In the genomic region with DNA sequence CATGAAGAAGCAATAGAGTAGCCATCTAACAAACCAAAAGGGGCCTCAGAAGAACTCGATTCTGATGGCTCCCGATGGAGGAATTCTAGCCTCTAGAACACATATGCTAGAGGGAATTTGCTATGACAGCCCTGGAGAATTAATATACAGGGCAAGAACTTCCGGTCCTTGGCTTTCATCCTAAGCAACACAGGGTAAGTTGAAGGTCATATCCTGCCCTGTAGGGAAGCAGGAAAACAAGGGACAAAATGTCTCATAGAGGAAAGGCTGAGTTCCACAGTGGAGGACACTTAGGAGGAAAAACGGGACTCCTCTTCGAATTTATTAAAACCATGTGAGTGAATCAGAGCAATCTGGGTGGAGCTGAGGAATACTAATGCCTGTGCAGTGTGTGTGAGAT, we compare ENCODE assay signal across 8 mouse cellular contexts. TPM values are rescaled to one million over a fixed set of nuclear protein-coding genes. Genes with fewer than 3 reads are reported as not detected.
DNase-seq lines count a peak whose midpoint lies in the region; ATAC-seq and TF ChIP-seq lines count a peak whose summit lies in the region.

No protein-coding gene starts in this region.

- no peaks in the 10 kb centered on the region for H3K9me3 ChIP-seq in kidney, embryonic 16.5 days (ENCODE audit: low read length)
- no peaks in the 10 kb centered on the region for H3K9me3 ChIP-seq in midbrain, embryonic 13.5 days

- WGBS in kidney, embryonic 16.5 days, result 60% methylated on average over 5 of the region's 5 CpGs
- WGBS in midbrain, embryonic 13.5 days, result 71% methylated on average over 5 of the region's 5 CpGs

- 0 out of 2 replicates have a peak overlapping the region, but pooled peaks have one; percentile 72 for H3K9ac ChIP-seq in kidney, embryonic 16.5 days (replicated peaks; ENCODE audit: low read length)
- 0 out of 2 replicates have a peak overlapping the region, but pooled peaks have one; percentile 60 for H3K9ac ChIP-seq in midbrain, embryonic 13.5 days (replicated peaks)

- H3K27ac ChIP-seq in layer of hippocampus, adult 2 months, result peak overlapping the region; percentile 85; the same call in 1 of the 2 replicates
- peak overlapping the region; percentile 85 for H3K27ac ChIP-seq in kidney, embryonic 16.5 days (ENCODE audit: low read length)
- H3K27ac ChIP-seq in midbrain, embryonic 13.5 days, result peak overlapping the region; percentile 68; the same call in 1 of the 2 replicates

- no peak for TF ChIP-seq CTCF in layer of hippocampus, adult 2 months (conservative IDR thresholded peaks at IDR 0.05)

- peak overlapping the region; percentile 63 for H3K4me2 ChIP-seq in kidney, embryonic 16.5 days (replicated peaks; ENCODE audit: low read depth, low read length)
- H3K4me2 ChIP-seq in midbrain, embryonic 13.5 days (replicated peaks), result peak overlapping the region; percentile 69

- ATAC-seq in kidney, embryonic 16.5 days (ENCODE audit: low FRiP score, low TSS enrichment), result no peak
- no peak for ATAC-seq in midbrain, embryonic 13.5 days

- peaks cover 24% of the 10 kb centered on the region for H3K4me1 ChIP-seq in kidney, embryonic 16.5 days (ENCODE audit: insufficient read depth, low read length)
- peaks cover 36% of the 10 kb centered on the region for H3K4me1 ChIP-seq in midbrain, embryonic 13.5 days (replicated peaks)

- DNase-seq in layer of hippocampus, adult 2 months (ENCODE audit: low spot score in 2 of 2), result no peak
- DNase-seq in layer of hippocampus, postnatal 14 days (ENCODE audit: low spot score in 2 of 2), result no peak
- DNase-seq in heart, adult 8-10 months (ENCODE audit: low spot score), result peak; percentile 55
- DNase-seq in frontal cortex, adult 2 months (ENCODE audit: extremely low spot score in 1 of 2, low spot score in 1 of 2), result no peak
- DNase-seq in urinary bladder, postnatal 25 days (ENCODE audit: low spot score), result no peak
- DNase-seq in urinary bladder, adult 2 months (ENCODE audit: low spot score), result no peak

- no peak overlapping the region for H3K4me3 ChIP-seq in layer of hippocampus, adult 2 months
- peak overlapping the region; percentile 54; the same call in 1 of the 2 replicates for H3K4me3 ChIP-seq in kidney, embryonic 16.5 days (ENCODE audit: low read length)
- H3K4me3 ChIP-seq in midbrain, embryonic 13.5 days (replicated peaks), result peak overlapping the region; percentile 46; the same call in 1 of the 2 replicates

- H3K27me3 ChIP-seq in kidney, embryonic 16.5 days (ENCODE audit: insufficient read depth, low read length), result no peaks in the 10 kb centered on the region
- no peaks in the 10 kb centered on the region for H3K27me3 ChIP-seq in midbrain, embryonic 13.5 days

- H3K36me3 ChIP-seq in kidney, embryonic 16.5 days (ENCODE audit: insufficient read depth, low read length), result no peaks in the 10 kb centered on the region
- no peaks in the 10 kb centered on the region for H3K36me3 ChIP-seq in midbrain, embryonic 13.5 days

RNA-seq across cellular contexts. Expression of gene Eif2ak3, which starts 1.3 kb away (rescaled TPM):
- total RNA-seq in layer of hippocampus, adult 2 months (2021), result 10 to 100 TPM; 19.5 to 21.8 TPM
- total RNA-seq in layer of hippocampus, postnatal 14 days (2021), result 10 to 100 TPM; 24.7 to 24.8 TPM
- total RNA-seq in heart, adult 8-10 months (2022), result 1 to 10 TPM; 6.3 to 8.9 (median 7.6) TPM
- 11.9 and 12.2 TPM in 2 replicates for polyA plus RNA-seq in kidney, embryonic 16.5 days (2015; fragmentation: Nextera tagmentation; extraction: Ambion mirVana)
- 12.3 and 13.4 TPM in 2 replicates for polyA plus RNA-seq in midbrain, embryonic 13.5 days (2015; fragmentation: Nextera tagmentation; extraction: Ambion mirVana)
- 16.9 and 17.9 TPM in 2 replicates for polyA plus RNA-seq in frontal cortex, adult 2 months (2012; rRNA removed)
- polyA plus RNA-seq in urinary bladder, adult 2 months (2012; rRNA removed), result 15.6 and 16.3 TPM in 2 replicates

RNA-seq across cellular contexts. Expression of gene Rpia, which starts 51.0 kb away (rescaled TPM):
- total RNA-seq in layer of hippocampus, adult 2 months (2021), result 10 to 100 TPM; 11.2 to 12.5 TPM
- total RNA-seq in layer of hippocampus, postnatal 14 days (2021), result 10 to 100 TPM; 10.1 to 10.3 TPM
- 10 to 100 TPM; 11.6 to 15.0 (median 13.4) TPM for total RNA-seq in heart, adult 8-10 months (2022)
- polyA plus RNA-seq in kidney, embryonic 16.5 days (2015; fragmentation: Nextera tagmentation; extraction: Ambion mirVana), result 2.3 and 3.0 TPM in 2 replicates
- polyA plus RNA-seq in midbrain, embryonic 13.5 days (2015; fragmentation: Nextera tagmentation; extraction: Ambion mirVana), result 2.4 and 3.5 TPM in 2 replicates
- polyA plus RNA-seq in frontal cortex, adult 2 months (2012; rRNA removed), result 15.7 and 16.7 TPM in 2 replicates
- polyA plus RNA-seq in urinary bladder, adult 2 months (2012; rRNA removed), result 24.8 and 27.8 TPM in 2 replicates
